Mouse (Mus musculus) inflammation-experienced regulatory T-cells, adult 6 months (primary cell): ENCODE results near the gene Obp1b. TPM values are rescaled to one million over a fixed set of nuclear protein-coding genes. Genes with fewer than 3 reads are reported as not detected.
"Not testable (repeated sequence)": the region's sequence is repeated elsewhere in the genome, so short reads cannot be mapped to it uniquely, and the experiment has no call there.

Experiments used
- ATAC-seq: one replicate; pipeline ENCODE4 v1.8.0; 2017
- polyA plus RNA-seq, 3 experiments: library from polyadenylated mRNA; unstranded; fragments of 100-300 nt; shearing (Covaris generic); gene quantifications; one replicate each; pipeline ENCODE4 v1.2.1; 2017

The Obp1b gene
- not detected for polyA plus RNA-seq

GRCm38 (mm10) chrX:78186477-78186876 is at the start of gene Obp1b:
Gene Obp1b, plus strand, starts transcription at chrX:78186777.
- ATAC-seq: not testable (repeated sequence)

GRCm38 (mm10) chrX:78202220-78202619 is 15.6 kb downstream of the Obp1b start:
- ATAC-seq: not testable (repeated sequence)

- ATAC-seq: no peak
Measured at GRCm38 (mm10) chrX:78202829-78203228, 16.3 kb downstream of the Obp1b start.

Other genes starting within 250 kb of the Obp1b start
- gene Obp1a, start 95.4 kb upstream of the Obp1b start, polyA plus RNA-seq: not detected
- gene Gm5938, start 61.3 kb upstream of the Obp1b start, polyA plus RNA-seq: not detected
- gene Gm14743, start 59.1 kb downstream of the Obp1b start, polyA plus RNA-seq: not detected
- gene 4930480E11Rik, start 182.9 kb downstream of the Obp1b start, polyA plus RNA-seq: not detected